Mouse (Mus musculus) hindbrain, embryonic 14.5 days (tissue): ENCODE results near the gene Tnfrsf9. TPM values are rescaled to one million over a fixed set of nuclear protein-coding genes. Genes with fewer than 3 reads are reported as not detected.

ENCODE experiments used
- ATAC-seq: fragments of 200-750 bp; cut with Nextera tagmentation; 2 replicates; pipeline ENCODE4 v1.8.0; 2017; ENCODE audit warnings: moderate number of reproducible peaks, mild to moderate bottlenecking, moderate TSS enrichment, moderate library complexity; ENCODE audit not compliant: low FRiP score
- DNase-seq: peaks from one replicate; pipeline ENCODE4 v3.0.0-alpha.2; 2015; ENCODE audit warnings: low spot score
- H3K27ac ChIP-seq: fragments of 300-500 bp; sonication (generic); 2 replicates; pipeline ENCODE4 v1.5.1; 2014; ENCODE audit warnings: mild to moderate bottlenecking, moderate library complexity
- H3K27me3 ChIP-seq: fragments of 300-500 bp; sonication (generic); 2 replicates; pipeline ENCODE4 v1.6.1; 2014; ENCODE audit warnings: mild to moderate bottlenecking, low read length, mixed read lengths; ENCODE audit not compliant: control insufficient read depth, insufficient read depth
- H3K36me3 ChIP-seq: fragments of 300-500 bp; sonication (generic); replicated peaks from 2 replicates; pipeline ENCODE4 v1.6.1; 2014; ENCODE audit not compliant: control insufficient read depth, insufficient read depth
- H3K4me1 ChIP-seq: fragments of 300-500 bp; sonication (generic); replicated peaks from 2 replicates; pipeline ENCODE4 v1.6.1; 2014; ENCODE audit warnings: antibody characterized with exemption, low read length, mixed read lengths; ENCODE audit not compliant: control insufficient read depth, insufficient read depth
- H3K4me2 ChIP-seq: fragments of 300-500 bp; sonication (generic); replicated peaks from 2 replicates; pipeline ENCODE4 v1.6.1; 2014; ENCODE audit warnings: mild to moderate bottlenecking, moderate library complexity
- H3K4me3 ChIP-seq: fragments of 300-500 bp; sonication (generic); replicated peaks from 2 replicates; pipeline ENCODE4 v1.5.1; 2014; ENCODE audit warnings: mild to moderate bottlenecking, low read length
- H3K9ac ChIP-seq: fragments of 300-500 bp; sonication (generic); 2 replicates; pipeline ENCODE4 v1.6.1; 2014
- H3K9me3 ChIP-seq: fragments of 300-500 bp; sonication (generic); 2 replicates; pipeline ENCODE4 v1.6.1; 2016; ENCODE audit warnings: low read length; ENCODE audit not compliant: control insufficient read depth
- WGBS: fragments of 180-500 bp; shearing (Covaris S2); extraction: QIAGEN DNeasy Blood & Tissue Kit; methylation state at CpG from one replicate; pipeline ENCODE4 v1.1.7; 2014; 5-methylcytosine and 5-hydroxymethylcytosine counted together
- polyA plus RNA-seq: library from polyadenylated mRNA; unstranded; fragments of >200 nt; fragmentation: Nextera tagmentation; extraction: Ambion mirVana; gene quantifications from 2 replicates; pipeline ENCODE4 v1.2.1, GENCODE M21; 2014

The Tnfrsf9 gene
- polyA plus RNA-seq: 0.20 and 0.25 TPM in 2 replicates

DNA sequence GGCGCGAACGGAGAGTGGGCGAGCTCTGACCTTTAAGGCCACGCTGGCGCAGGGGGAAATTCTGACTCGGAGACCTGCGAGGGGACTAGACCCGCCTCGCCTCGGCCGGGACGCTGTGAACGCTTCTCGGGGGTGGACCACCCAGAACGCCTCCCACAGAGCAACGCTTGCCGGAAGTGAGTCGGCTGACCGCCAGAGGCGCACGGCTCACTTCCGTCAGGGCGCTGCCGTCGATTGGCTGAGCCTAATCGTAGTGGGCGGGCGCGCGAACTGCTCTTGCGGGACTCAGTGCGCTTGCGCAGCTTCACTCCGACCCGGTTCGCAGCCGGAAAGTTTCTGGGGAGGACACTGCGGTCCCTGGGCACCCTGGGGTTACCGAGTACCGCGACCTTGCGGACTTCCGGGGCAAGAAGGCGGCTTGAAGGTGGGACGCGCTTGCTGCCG is at the start of gene Tnfrsf9, which contains the start of gene Park7:
Gene Tnfrsf9 (plus strand): TSS at position 273 of the 444 bp plus-strand sequence.
Gene Park7 (minus strand): TSS at position 148 of the 444 bp plus-strand sequence.
- peaks cover 23% of the 10 kb centered on the region for H3K4me1 ChIP-seq
- H3K27ac ChIP-seq: peak within 1 kb of the TSS; percentile 82
- ATAC-seq: peak; percentile 89
- peak within 1 kb of the TSS; percentile 58 for H3K4me3 ChIP-seq
- H3K9me3 ChIP-seq: no peaks in the 10 kb centered on the region
- peak; percentile 96 for DNase-seq
- H3K9ac ChIP-seq: peak within 1 kb of the TSS; percentile 69
- H3K36me3 ChIP-seq: no peaks in the 10 kb centered on the region
- 0% methylated on average over 48 of the region's 48 CpGs for WGBS
- H3K27me3 ChIP-seq: no peaks in the 10 kb centered on the region
- peak within 1 kb of the TSS; percentile 66 for H3K4me2 ChIP-seq

- Histone ChIP-seq H3K9ac (no peak overlapping the region), H3K27ac (no peak overlapping the region)
- DNase-seq: peak; percentile 73
These were observed 49.0 kb upstream of the Tnfrsf9 start for GRCm38 (mm10) chr4:150865371-150865770.

GRCm38 (mm10) chr4:150866069-150866468 is 48.3 kb upstream of the Tnfrsf9 start:
- WGBS: 90% methylated on average over 11 of the region's 11 CpGs
- no peak overlapping the region for H3K4me2 ChIP-seq
- DNase-seq: no peak
- no peak overlapping the region for H3K27ac ChIP-seq
- H3K36me3 ChIP-seq: peaks cover 39% of the 10 kb centered on the region
- no peak overlapping the region for H3K9ac ChIP-seq
- ATAC-seq: no peak
- no peaks in the 10 kb centered on the region for H3K9me3 ChIP-seq
- H3K27me3 ChIP-seq: no peaks in the 10 kb centered on the region
- no peak overlapping the region for H3K4me3 ChIP-seq
- peaks cover 2% of the 10 kb centered on the region for H3K4me1 ChIP-seq

More at GRCm38 (mm10) chr4:150865371-150865770, 49.0 kb upstream of the Tnfrsf9 start:
- H3K4me3 ChIP-seq: no peak overlapping the region
- no peaks in the 10 kb centered on the region for H3K9me3 ChIP-seq
- H3K4me1 ChIP-seq: no peaks in the 10 kb centered on the region
- no peaks in the 10 kb centered on the region for H3K27me3 ChIP-seq
- no peak for ATAC-seq
- H3K36me3 ChIP-seq: peaks cover 39% of the 10 kb centered on the region
- H3K4me2 ChIP-seq: no peak overlapping the region

DNA sequence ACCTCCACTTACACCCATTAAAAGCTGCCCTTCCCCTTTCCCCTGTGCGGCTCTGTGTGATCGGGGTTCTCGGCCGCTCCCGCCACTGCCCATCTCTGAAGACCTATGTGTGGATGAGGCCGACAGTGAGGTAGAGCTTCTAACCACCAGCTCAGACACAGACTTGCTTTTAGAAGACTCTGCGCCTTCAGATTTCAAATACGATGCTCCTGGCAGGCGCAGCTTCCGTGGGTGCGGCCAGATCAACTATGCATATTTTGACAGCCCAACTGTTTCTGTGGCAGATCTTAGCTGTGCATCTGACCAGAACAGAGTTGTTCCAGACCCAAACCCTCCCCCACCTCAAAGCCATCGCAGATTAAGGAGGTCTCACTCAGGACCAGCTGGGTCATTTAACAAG is 47.9 kb upstream of the Tnfrsf9 start:
- Histone ChIP-seq H3K4me1 (peaks cover 7% of the 10 kb centered on the region), H3K4me3 (no peak overlapping the region), H3K9ac (no peak overlapping the region), H3K27ac (no peak overlapping the region), H3K4me2 (no peak overlapping the region), H3K27me3 (no peaks in the 10 kb centered on the region), H3K36me3 (peaks cover 39% of the 10 kb centered on the region), H3K9me3 (no peaks in the 10 kb centered on the region)
- 95% methylated on average over 12 of the region's 12 CpGs for WGBS
- no peak for ATAC-seq
- DNase-seq: no peak

GRCm38 (mm10) chr4:150868161-150868560 is 46.2 kb upstream of the Tnfrsf9 start:
- no peak overlapping the region for H3K4me3 ChIP-seq
- H3K27ac ChIP-seq: no peak overlapping the region
- H3K36me3 ChIP-seq: peaks cover 39% of the 10 kb centered on the region
- H3K4me1 ChIP-seq: peaks cover 16% of the 10 kb centered on the region
- WGBS: 86% methylated on average over 6 of the region's 6 CpGs
- H3K27me3 ChIP-seq: no peaks in the 10 kb centered on the region
- ATAC-seq (no peak), DNase-seq (no peak)
- no peak overlapping the region for H3K4me2 ChIP-seq
- H3K9me3 ChIP-seq: no peaks in the 10 kb centered on the region
- H3K9ac ChIP-seq: no peak overlapping the region

- Histone ChIP-seq H3K9me3 (no peaks in the 10 kb centered on the region), H3K4me3 (no peak overlapping the region), H3K36me3 (peaks cover 39% of the 10 kb centered on the region), H3K27ac (no peak overlapping the region), H3K4me2 (no peak overlapping the region), H3K4me1 (peaks cover 16% of the 10 kb centered on the region), H3K27me3 (no peaks in the 10 kb centered on the region), H3K9ac (no peak overlapping the region)
- DNase-seq (no peak), ATAC-seq (no peak)
- 92% methylated on average over 2 of the region's 2 CpGs for WGBS
These were observed 45.5 kb upstream of the Tnfrsf9 start for GRCm38 (mm10) chr4:150868859-150869258.

DNA sequence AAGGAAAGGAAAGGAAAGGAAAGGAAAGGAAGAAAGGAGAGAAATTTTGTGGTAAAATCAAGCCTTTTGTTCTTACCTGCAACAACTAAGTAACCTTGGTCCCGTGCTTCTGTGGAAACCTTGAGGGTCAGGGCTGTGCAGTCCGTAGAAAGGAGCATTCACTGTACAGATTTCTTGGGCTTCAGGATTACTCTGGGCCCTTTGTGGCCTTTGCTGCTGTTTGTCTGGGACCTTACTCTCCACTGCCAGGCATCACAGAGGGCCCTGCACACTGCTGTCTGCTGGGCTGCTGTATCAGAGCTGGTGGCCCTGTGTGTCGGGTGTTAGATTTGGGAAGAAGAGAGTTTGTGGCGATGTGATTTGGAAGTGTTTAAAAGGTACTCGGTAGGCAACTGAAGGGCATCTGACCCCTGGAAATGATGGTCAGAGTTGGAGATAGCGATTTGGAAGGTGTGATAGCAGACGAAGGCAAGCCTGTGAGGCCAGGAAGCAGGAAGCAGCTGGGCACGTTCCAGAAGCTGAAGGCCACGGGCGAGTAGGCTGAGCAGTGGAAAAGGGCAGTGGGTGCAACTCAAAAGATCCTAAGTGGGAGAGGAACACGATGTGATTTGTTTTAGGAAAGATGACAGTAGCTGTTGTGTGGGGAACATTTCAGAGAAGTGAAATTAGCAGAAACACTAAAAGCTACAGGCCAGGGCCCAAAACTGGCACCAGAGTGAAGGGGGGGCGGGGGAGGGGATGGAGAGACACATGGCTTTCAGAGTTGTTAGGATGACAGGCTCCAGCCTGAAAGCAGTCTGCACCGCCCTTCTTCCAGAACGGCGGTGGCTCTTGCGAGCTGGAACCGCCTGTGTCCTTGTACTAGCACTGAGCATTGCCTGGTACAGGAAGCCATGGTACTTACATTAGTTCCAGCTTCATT is 44.8 kb upstream of the Tnfrsf9 start:
- no peaks in the 10 kb centered on the region for H3K9me3 ChIP-seq
- DNase-seq (no peak), ATAC-seq (no peak)
- H3K27ac ChIP-seq: no peak overlapping the region
- peaks cover 39% of the 10 kb centered on the region for H3K36me3 ChIP-seq
- H3K27me3 ChIP-seq: no peaks in the 10 kb centered on the region
- H3K4me2 ChIP-seq: no peak overlapping the region
- H3K9ac ChIP-seq: no peak overlapping the region
- 75% methylated on average over 17 of the region's 17 CpGs for WGBS
- H3K4me3 ChIP-seq: no peak overlapping the region
- peaks cover 16% of the 10 kb centered on the region for H3K4me1 ChIP-seq

GRCm38 (mm10) chr4:150870963-150871391 is 43.4 kb upstream of the Tnfrsf9 start:
- Histone ChIP-seq H3K4me3 (no peak overlapping the region), H3K27me3 (no peaks in the 10 kb centered on the region), H3K36me3 (peaks cover 31% of the 10 kb centered on the region), H3K9me3 (no peaks in the 10 kb centered on the region), H3K4me2 (no peak overlapping the region), H3K9ac (no peak overlapping the region), H3K27ac (no peak overlapping the region), H3K4me1 (peaks cover 16% of the 10 kb centered on the region)
- ATAC-seq (no peak), DNase-seq (no peak)
- WGBS: 85% methylated on average over 13 of the region's 13 CpGs

- H3K27me3 ChIP-seq: no peaks in the 10 kb centered on the region
- H3K9me3 ChIP-seq: no peaks in the 10 kb centered on the region
- peaks cover 16% of the 10 kb centered on the region for H3K4me1 ChIP-seq
- no peak for DNase-seq
- peak; percentile 75; the same call in 1 of the 2 replicates for ATAC-seq
- H3K9ac ChIP-seq: peak overlapping the region; percentile 20; the same call in 1 of the 2 replicates
- H3K4me3 ChIP-seq: no peak overlapping the region
- peaks cover 25% of the 10 kb centered on the region for H3K36me3 ChIP-seq
- peak overlapping the region; percentile 59 for H3K27ac ChIP-seq
- 30% methylated on average over 10 of the region's 10 CpGs for WGBS
- H3K4me2 ChIP-seq: no peak overlapping the region
These were observed 42.8 kb upstream of the Tnfrsf9 start for GRCm38 (mm10) chr4:150871392-150872138.
